Mouse (Mus musculus): Measurements from ENCODE around the gene Calhm3. TPM values are rescaled to one million over a fixed set of nuclear protein-coding genes. Genes with fewer than 3 reads are reported as not detected.

The Calhm3 gene
- polyA plus RNA-seq, 2 experiments: not detected

DNA sequence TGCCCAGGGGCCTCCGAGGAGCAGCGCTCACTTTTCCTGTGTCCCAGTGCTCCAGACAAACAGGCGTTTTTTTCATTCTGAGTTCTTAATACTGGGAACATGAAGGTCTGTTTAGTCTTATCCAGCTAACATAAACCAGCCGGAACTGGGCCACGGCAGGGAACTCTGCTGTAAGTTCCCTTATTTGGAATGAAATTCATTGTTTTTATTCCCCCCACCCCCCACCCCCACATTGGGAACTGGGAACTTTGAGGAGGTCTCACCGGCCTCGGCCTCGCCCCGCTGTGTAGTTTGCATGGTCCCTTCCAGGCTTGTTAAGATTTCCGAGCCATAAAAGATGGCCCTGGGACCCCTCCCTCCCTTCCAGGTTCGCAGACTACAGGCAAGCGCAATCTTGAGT is 44.4 kb upstream of the Calhm3 start:
- Histone ChIP-seq H3K4me3 (ENCODE audit: insufficient read depth in 1 of 2, low read depth in 2 of 2, low read length in 2 of 2) (no peak overlapping the region), H3K36me3 (replicated peaks; ENCODE audit: control insufficient read depth, insufficient read depth, low read depth) (no peaks in the 10 kb centered on the region), H3K9ac (replicated peaks) (no peak overlapping the region), H3K27me3 (ENCODE audit: control insufficient read depth, insufficient read depth, low read length) (no peaks in the 10 kb centered on the region), H3K27ac (no peak overlapping the region), H3K9me3 (ENCODE audit: control insufficient read depth, low read length) (no peaks in the 10 kb centered on the region), H3K4me1 (replicated peaks; ENCODE audit: control insufficient read depth in 2 of 2, insufficient read depth in 2 of 2, low read length in 1 of 2) (no peaks in the 10 kb centered on the region), H3K4me2 (ENCODE audit: low read depth) (no peak overlapping the region)
- no peak for TF ChIP-seq EP300 (IDR thresholded peaks at IDR 0.05; ENCODE audit: low read depth)
- no peak for TF ChIP-seq CTCF (IDR thresholded peaks at IDR 0.05; ENCODE audit: low read depth)
- ATAC-seq (ENCODE audit: insufficient read depth) (no peak), DNase-seq (ENCODE audit: low read depth in 3 of 3, low spot score in 3 of 3) (no peak)
- 59% methylated on average over 12 of the region's 12 CpGs for WGBS (ENCODE audit: insufficient replicate concordance)

- Histone ChIP-seq H3K27ac (no peak overlapping the region), H3K27me3 (ENCODE audit: control insufficient read depth, insufficient read depth, low read length) (no peaks in the 10 kb centered on the region), H3K36me3 (replicated peaks; ENCODE audit: control insufficient read depth, insufficient read depth, low read depth) (no peaks in the 10 kb centered on the region), H3K9ac (replicated peaks) (no peak overlapping the region), H3K4me2 (ENCODE audit: low read depth) (no peak overlapping the region), H3K4me1 (replicated peaks; ENCODE audit: control insufficient read depth in 2 of 2, insufficient read depth in 2 of 2, low read length in 1 of 2) (no peaks in the 10 kb centered on the region), H3K9me3 (ENCODE audit: control insufficient read depth, low read length) (no peaks in the 10 kb centered on the region), H3K4me3 (ENCODE audit: insufficient read depth in 1 of 2, low read depth in 2 of 2, low read length in 2 of 2) (no peak overlapping the region)
- DNase-seq (ENCODE audit: low read depth in 3 of 3, low spot score in 3 of 3) (no peak), ATAC-seq (ENCODE audit: insufficient read depth) (no peak)
- no peak for TF ChIP-seq EP300 (IDR thresholded peaks at IDR 0.05; ENCODE audit: low read depth)
- 61% methylated on average over 13 of the region's 13 CpGs for whole genome bisulfite sequencing (ENCODE audit: insufficient replicate concordance)
Measured at GRCm38 (mm10) chr19:47198671-47199350, 41.2 kb upstream of the Calhm3 start.

- H3K27me3 ChIP-seq (ENCODE audit: control insufficient read depth, insufficient read depth, low read length): no peaks in the 10 kb centered on the region
- no peak overlapping the region for H3K4me2 ChIP-seq (ENCODE audit: low read depth)
- no peak for DNase-seq (ENCODE audit: low read depth in 3 of 3, low spot score in 3 of 3)
- no peaks in the 10 kb centered on the region for H3K4me1 ChIP-seq (replicated peaks; ENCODE audit: control insufficient read depth in 2 of 2, insufficient read depth in 2 of 2, low read length in 1 of 2)
- no peak overlapping the region for H3K4me3 ChIP-seq (ENCODE audit: insufficient read depth in 1 of 2, low read depth in 2 of 2, low read length in 2 of 2)
- no peak for TF ChIP-seq CTCF (IDR thresholded peaks at IDR 0.05; ENCODE audit: low read depth)
- no peak for TF ChIP-seq EP300 (IDR thresholded peaks at IDR 0.05; ENCODE audit: low read depth)
- H3K27ac ChIP-seq: no peak overlapping the region
- 80% methylated on average over 5 of the region's 5 CpGs for WGBS (ENCODE audit: insufficient replicate concordance)
- no peaks in the 10 kb centered on the region for H3K9me3 ChIP-seq (ENCODE audit: control insufficient read depth, low read length)
- ATAC-seq (ENCODE audit: insufficient read depth): no peak
- no peaks in the 10 kb centered on the region for H3K36me3 ChIP-seq (replicated peaks; ENCODE audit: control insufficient read depth, insufficient read depth, low read depth)
- no peak overlapping the region for H3K9ac ChIP-seq (replicated peaks)
Measured at GRCm38 (mm10) chr19:47192158-47192557, 34.6 kb upstream of the Calhm3 start.

GRCm38 (mm10) chr19:47188515-47189128 is 31.1 kb upstream of the Calhm3 start:
- no peak overlapping the region for H3K4me3 ChIP-seq (ENCODE audit: insufficient read depth in 1 of 2, low read depth in 2 of 2, low read length in 2 of 2)
- ATAC-seq (ENCODE audit: insufficient read depth) (no peak), DNase-seq (ENCODE audit: low read depth in 3 of 3, low spot score in 3 of 3) (no peak)
- 57% methylated on average over 11 of the region's 11 CpGs for WGBS (ENCODE audit: insufficient replicate concordance)
- H3K36me3 ChIP-seq (replicated peaks; ENCODE audit: control insufficient read depth, insufficient read depth, low read depth): no peaks in the 10 kb centered on the region
- no peaks in the 10 kb centered on the region for H3K9me3 ChIP-seq (ENCODE audit: control insufficient read depth, low read length)
- H3K27me3 ChIP-seq (ENCODE audit: control insufficient read depth, insufficient read depth, low read length): no peaks in the 10 kb centered on the region
- no peak overlapping the region for H3K9ac ChIP-seq (replicated peaks)
- no peak overlapping the region for H3K27ac ChIP-seq
- H3K4me2 ChIP-seq (ENCODE audit: low read depth): no peak overlapping the region
- no peak for TF ChIP-seq EP300 (IDR thresholded peaks at IDR 0.05; ENCODE audit: low read depth)
- TF ChIP-seq CTCF (IDR thresholded peaks at IDR 0.05; ENCODE audit: low read depth): no peak
- H3K4me1 ChIP-seq (replicated peaks; ENCODE audit: control insufficient read depth in 2 of 2, insufficient read depth in 2 of 2, low read length in 1 of 2): no peaks in the 10 kb centered on the region

DNA sequence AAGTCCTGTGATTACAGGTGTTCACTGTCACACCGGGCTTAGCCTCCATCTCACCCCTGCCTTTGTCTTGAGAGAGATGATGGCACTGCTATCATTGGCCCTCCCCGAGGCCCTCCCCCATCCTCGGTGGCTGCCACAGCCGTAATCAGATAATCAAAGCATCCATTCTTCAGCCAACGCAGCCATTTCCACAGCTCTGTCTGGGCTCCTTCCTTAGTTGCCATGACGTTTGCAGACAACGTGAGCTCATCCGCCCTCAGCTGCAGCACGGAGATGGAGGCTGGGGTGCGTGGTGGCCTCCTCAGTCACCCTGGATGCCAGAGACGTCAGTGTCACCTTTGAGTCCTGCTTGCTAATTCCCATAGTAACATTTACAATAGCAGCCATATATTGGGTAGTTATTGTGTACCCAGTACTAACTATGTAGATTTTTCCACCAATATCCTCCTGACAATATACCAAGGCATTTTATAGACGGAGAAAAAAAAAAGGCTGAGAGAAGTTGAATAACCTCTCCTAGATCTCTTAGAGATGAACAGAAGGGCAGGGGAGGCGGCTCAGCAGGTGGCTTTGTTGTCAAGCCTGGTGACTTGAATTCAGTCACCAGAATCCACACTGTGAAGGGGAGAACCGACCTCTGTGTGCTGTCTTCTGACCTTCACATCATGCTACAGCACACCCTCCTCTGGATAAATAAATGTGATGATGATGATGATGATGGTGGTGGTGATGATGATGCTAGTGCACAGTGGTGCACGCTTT is 29.1 kb upstream of the Calhm3 start:
- H3K27me3 ChIP-seq (ENCODE audit: control insufficient read depth, insufficient read depth, low read length): no peaks in the 10 kb centered on the region; the same call in 1 of the 2 replicates
- H3K27ac ChIP-seq: no peak overlapping the region
- H3K9ac ChIP-seq (replicated peaks): no peak overlapping the region
- DNase-seq (ENCODE audit: low read depth in 3 of 3, low spot score in 3 of 3) (no peak), ATAC-seq (ENCODE audit: insufficient read depth) (no peak)
- H3K9me3 ChIP-seq (ENCODE audit: control insufficient read depth, low read length): no peaks in the 10 kb centered on the region
- no peaks in the 10 kb centered on the region for H3K4me1 ChIP-seq (replicated peaks; ENCODE audit: control insufficient read depth in 2 of 2, insufficient read depth in 2 of 2, low read length in 1 of 2)
- no peak overlapping the region for H3K4me3 ChIP-seq (ENCODE audit: insufficient read depth in 1 of 2, low read depth in 2 of 2, low read length in 2 of 2)
- H3K36me3 ChIP-seq (replicated peaks; ENCODE audit: control insufficient read depth, insufficient read depth, low read depth): no peaks in the 10 kb centered on the region
- 39% methylated on average over 15 of the region's 15 CpGs for WGBS (ENCODE audit: insufficient replicate concordance)
- no peak overlapping the region for H3K4me2 ChIP-seq (ENCODE audit: low read depth)
- TF ChIP-seq EP300 (IDR thresholded peaks at IDR 0.05; ENCODE audit: low read depth) (no peak), CTCF (IDR thresholded peaks at IDR 0.05; ENCODE audit: low read depth) (no peak)
